Mouse (Mus musculus) lung, embryonic 16.5 days (tissue): ENCODE measurements at regions not wholly inside any gene's neighbourhood (a gene's known extent, or its start where the extent isn't known, plus 50 kb on each side); places are given as distances from the start of the nearest gene placed in this dataset.

ENCODE experiments used
- ATAC-seq: fragments of 200-750 bp; cut with Nextera tagmentation; 2 replicates; pipeline ENCODE4 v1.8.0; 2017; ENCODE audit warnings: low read depth, mild to moderate bottlenecking, moderate library complexity
- H3K27ac ChIP-seq: fragments of 300-500 bp; sonication (generic); 2 replicates; pipeline ENCODE4 v1.5.1; 2014; ENCODE audit warnings: mild to moderate bottlenecking, control low read depth, low read length
- H3K27me3 ChIP-seq: fragments of 300-500 bp; sonication (generic); 2 replicates; pipeline ENCODE4 v1.6.1; 2014; ENCODE audit warnings: low read depth, low read length, mixed read lengths; ENCODE audit not compliant: control insufficient read depth, insufficient read depth
- H3K36me3 ChIP-seq: fragments of 300-500 bp; sonication (generic); 2 replicates; pipeline ENCODE4 v1.6.1; 2014; ENCODE audit warnings: low read length; ENCODE audit not compliant: control insufficient read depth, insufficient read depth
- H3K4me1 ChIP-seq: fragments of 300-500 bp; sonication (generic); replicated peaks from 2 replicates; pipeline ENCODE4 v1.6.1; 2014; ENCODE audit warnings: low read length, mixed read lengths; ENCODE audit not compliant: control insufficient read depth, insufficient read depth
- H3K4me2 ChIP-seq: fragments of 300-500 bp; sonication (generic); 2 replicates; pipeline ENCODE4 v1.6.1; 2014; ENCODE audit warnings: low read depth, low read length, control low read depth
- H3K4me3 ChIP-seq: fragments of 300-500 bp; sonication (generic); 2 replicates; pipeline ENCODE4 v1.5.1; 2014; ENCODE audit warnings: mild to moderate bottlenecking, low read length, control low read depth
- H3K9ac ChIP-seq: fragments of 300-500 bp; sonication (generic); 2 replicates; pipeline ENCODE4 v1.6.1; 2014; ENCODE audit warnings: low read length, control low read depth
- H3K9me3 ChIP-seq: fragments of 300-500 bp; sonication (generic); 2 replicates; pipeline ENCODE4 v1.6.1; 2016; ENCODE audit warnings: low read length; ENCODE audit not compliant: control insufficient read depth
- WGBS: fragments of 180-500 bp; shearing (Covaris S2); extraction: QIAGEN DNeasy Blood & Tissue Kit; methylation state at CpG from one replicate; pipeline ENCODE4 v1.1.7; 2014; 5-methylcytosine and 5-hydroxymethylcytosine counted together

DNA sequence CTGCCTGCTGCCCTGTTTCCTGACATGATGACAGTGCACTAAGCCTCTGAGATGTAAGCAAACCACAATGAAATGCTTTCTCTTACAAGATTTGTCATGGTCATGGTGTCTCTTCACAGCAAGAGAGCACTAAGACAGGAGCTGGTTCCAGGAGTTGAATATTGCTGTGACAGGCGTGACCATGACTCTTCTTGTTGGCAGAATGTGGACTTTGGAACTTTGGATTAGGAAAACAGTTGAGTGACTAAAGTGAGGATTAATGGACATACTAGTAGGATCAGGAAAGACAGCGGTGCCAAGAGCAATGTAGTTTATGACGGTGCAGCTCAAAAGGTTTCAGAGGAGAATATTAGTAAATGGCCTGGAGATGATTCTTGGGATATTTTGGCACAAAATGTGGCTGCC lies 173.8 kb upstream of the Rtl1 start:
- Histone ChIP-seq H3K27me3 (no peaks in the 10 kb centered on the region), H3K4me1 (no peaks in the 10 kb centered on the region), H3K36me3 (no peaks in the 10 kb centered on the region), H3K9ac (no peak overlapping the region), H3K27ac (no peak overlapping the region), H3K4me2 (no peak overlapping the region), H3K9me3 (no peaks in the 10 kb centered on the region), H3K4me3 (no peak overlapping the region)
- 73% methylated on average over 3 of the region's 3 CpGs for WGBS
- ATAC-seq: no peak

GRCm38 (mm10) chr12:109798846-109799245 lies 198.7 kb upstream of the Rtl1 start:
- Histone ChIP-seq H3K9ac (no peak overlapping the region), H3K4me1 (no peaks in the 10 kb centered on the region), H3K36me3 (no peaks in the 10 kb centered on the region), H3K27me3 (no peaks in the 10 kb centered on the region), H3K27ac (no peak overlapping the region), H3K4me2 (no peak overlapping the region), H3K9me3 (no peaks in the 10 kb centered on the region), H3K4me3 (no peak overlapping the region)
- WGBS: 93% methylated on average over 3 of the region's 3 CpGs
- no peak for ATAC-seq

GRCm38 (mm10) chr12:109799395-109799794 lies 199.3 kb upstream of the Rtl1 start:
- H3K27ac ChIP-seq: no peak overlapping the region
- no peak for ATAC-seq
- no peak overlapping the region for H3K9ac ChIP-seq
- H3K9me3 ChIP-seq: no peaks in the 10 kb centered on the region
- H3K4me1 ChIP-seq: no peaks in the 10 kb centered on the region
- H3K27me3 ChIP-seq: no peaks in the 10 kb centered on the region
- 78% methylated on average over 1 of the region's 1 CpGs for WGBS
- H3K36me3 ChIP-seq: no peaks in the 10 kb centered on the region
- H3K4me2 ChIP-seq: no peak overlapping the region
- H3K4me3 ChIP-seq: no peak overlapping the region

DNA sequence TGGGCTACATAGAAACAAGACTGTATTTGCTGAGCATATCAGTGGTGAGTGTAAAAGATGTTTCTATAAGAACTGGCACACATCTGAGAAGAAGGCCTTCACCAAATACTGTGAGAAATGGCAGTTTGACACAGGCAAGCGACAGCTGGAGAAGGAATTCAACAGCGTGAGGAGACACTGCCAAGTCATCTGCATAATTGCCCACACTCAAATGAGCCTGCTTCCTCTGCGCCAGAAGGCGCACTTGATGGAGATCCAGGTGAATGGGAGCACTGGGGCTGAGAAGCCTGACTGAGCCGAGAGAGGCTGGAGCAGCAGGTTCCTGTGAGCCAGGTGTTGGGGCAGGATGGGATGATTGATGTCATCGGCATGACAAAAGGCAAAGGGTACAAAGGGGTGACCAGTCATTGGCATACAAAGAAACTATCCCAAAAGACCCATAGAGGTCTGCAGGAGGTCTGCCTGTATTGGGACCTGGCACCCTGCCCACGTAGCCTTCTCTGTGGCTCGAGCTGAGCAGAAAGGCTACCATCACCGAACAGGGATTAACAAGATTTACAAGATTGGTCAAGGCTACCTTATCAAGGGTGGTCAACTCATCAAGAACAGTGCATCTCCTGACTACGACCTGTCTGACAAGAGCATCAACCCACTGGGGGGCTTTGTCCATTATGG lies 227.2 kb upstream of the Rtl1 start:
- Histone ChIP-seq H3K36me3 (no peaks in the 10 kb centered on the region), H3K27me3 (no peaks in the 10 kb centered on the region), H3K4me2 (no peak overlapping the region), H3K9ac (no peak overlapping the region), H3K4me3 (no peak overlapping the region), H3K4me1 (no peaks in the 10 kb centered on the region), H3K27ac (no peak overlapping the region), H3K9me3 (no peaks in the 10 kb centered on the region)
- 83% methylated on average over 10 of the region's 10 CpGs for WGBS
- ATAC-seq: no peak

DNA sequence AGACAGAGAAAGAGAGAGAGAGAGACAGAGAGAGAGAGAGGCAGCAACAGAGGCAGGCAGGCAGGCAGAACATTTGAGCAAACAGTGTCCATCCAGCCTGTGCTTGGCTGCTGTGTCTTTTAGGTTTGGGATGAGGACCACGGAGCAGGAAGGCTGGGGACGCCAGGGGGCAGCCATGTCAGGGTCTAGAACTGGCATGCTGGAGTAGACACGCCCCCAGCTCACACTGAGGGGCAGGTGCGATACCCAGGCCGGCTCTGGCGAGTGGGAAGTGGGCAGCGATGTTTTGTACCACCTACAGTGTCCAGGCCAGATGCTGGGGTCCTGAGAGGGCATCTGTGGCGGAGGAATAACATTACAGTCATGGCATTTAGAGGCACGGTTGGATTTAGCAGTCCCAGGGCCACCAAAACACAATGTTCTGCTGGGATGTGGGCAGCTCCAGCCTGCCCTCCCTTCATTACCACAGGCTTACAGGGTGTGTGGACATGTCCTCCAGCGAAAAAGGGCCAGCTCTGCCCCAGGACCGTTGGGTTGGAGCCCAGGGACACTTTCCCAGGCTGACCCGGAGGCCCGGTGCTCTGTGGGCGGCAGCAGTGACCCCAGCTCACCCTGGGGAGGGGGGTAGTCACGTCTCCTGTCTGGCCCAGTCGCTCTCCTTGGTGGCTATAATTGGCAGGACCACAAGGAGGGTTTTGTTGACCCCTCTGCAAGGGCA lies 230.3 kb upstream of the Rtl1 start:
- no peaks in the 10 kb centered on the region for H3K36me3 ChIP-seq
- no peak overlapping the region for H3K9ac ChIP-seq
- ATAC-seq: peak; percentile 51; the same call in 1 of the 2 replicates
- H3K4me3 ChIP-seq: no peak overlapping the region
- no peaks in the 10 kb centered on the region for H3K4me1 ChIP-seq
- H3K27ac ChIP-seq: no peak overlapping the region
- 29% methylated on average over 16 of the region's 16 CpGs for WGBS
- no peak overlapping the region for H3K4me2 ChIP-seq
- no peaks in the 10 kb centered on the region for H3K27me3 ChIP-seq
- no peaks in the 10 kb centered on the region for H3K9me3 ChIP-seq

DNA sequence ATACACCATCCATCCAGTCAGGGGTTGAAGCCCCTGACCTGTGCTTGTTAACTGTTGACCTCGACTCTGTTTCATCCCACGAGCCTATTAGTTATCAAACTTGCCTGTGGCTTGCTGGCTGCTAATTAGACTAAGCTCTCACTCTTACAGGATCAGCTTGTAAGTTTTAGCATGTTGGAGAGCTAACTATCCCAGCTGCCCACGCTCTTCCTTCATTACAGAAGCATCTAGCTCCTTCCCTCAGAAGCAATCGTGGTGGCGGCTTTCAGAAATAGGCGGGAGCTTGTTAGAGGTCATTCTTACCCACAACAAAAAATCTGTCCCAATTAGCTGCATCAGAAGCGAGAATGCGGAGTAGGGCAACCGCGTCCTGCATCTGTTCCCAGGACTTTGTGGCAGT lies 232.8 kb upstream of the Rtl1 start:
- Histone ChIP-seq H3K9ac (no peak overlapping the region), H3K36me3 (no peaks in the 10 kb centered on the region), H3K4me3 (no peak overlapping the region), H3K9me3 (no peaks in the 10 kb centered on the region), H3K27me3 (no peaks in the 10 kb centered on the region), H3K4me2 (no peak overlapping the region), H3K4me1 (peaks cover 7% of the 10 kb centered on the region), H3K27ac (no peak overlapping the region)
- no peak for ATAC-seq
- 78% methylated on average over 10 of the region's 10 CpGs for WGBS

DNA sequence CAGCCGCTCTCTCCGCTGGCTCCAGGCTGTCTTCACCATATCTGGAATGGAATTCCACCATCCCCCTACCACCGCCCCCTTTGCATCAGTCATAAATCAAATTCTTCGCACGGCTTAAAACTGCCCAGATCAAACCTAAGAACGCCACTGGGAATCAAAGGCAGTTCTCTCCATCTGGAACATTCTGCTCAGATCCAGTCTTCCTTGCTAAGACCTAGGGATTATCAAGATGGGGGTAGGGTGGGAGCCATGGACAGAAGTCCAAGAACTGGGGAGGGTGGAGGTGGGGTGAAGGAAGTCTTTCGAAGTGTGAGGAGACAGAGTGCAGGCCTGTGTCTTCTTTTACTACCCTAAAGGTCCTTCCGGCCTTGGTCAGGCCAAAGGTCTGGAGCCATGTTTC lies 236.4 kb upstream of the Rtl1 start:
- no peak overlapping the region for H3K9ac ChIP-seq
- H3K27ac ChIP-seq: peak overlapping the region; percentile 23; the same call in 1 of the 2 replicates
- no peak overlapping the region for H3K4me3 ChIP-seq
- no peaks in the 10 kb centered on the region for H3K27me3 ChIP-seq
- no peaks in the 10 kb centered on the region for H3K9me3 ChIP-seq
- 52% methylated on average over 8 of the region's 8 CpGs for WGBS
- ATAC-seq: peak; percentile 51
- peaks cover 26% of the 10 kb centered on the region for H3K4me1 ChIP-seq
- H3K4me2 ChIP-seq: no peak overlapping the region
- no peaks in the 10 kb centered on the region for H3K36me3 ChIP-seq

GRCm38 (mm10) chr12:109839126-109839587 lies 239.0 kb upstream of the Rtl1 start:
- Histone ChIP-seq H3K36me3 (no peaks in the 10 kb centered on the region), H3K9me3 (no peaks in the 10 kb centered on the region), H3K4me3 (no peak overlapping the region), H3K4me2 (no peak overlapping the region; the same call in 1 of the 2 replicates), H3K27me3 (no peaks in the 10 kb centered on the region), H3K4me1 (peaks cover 26% of the 10 kb centered on the region), H3K9ac (no peak overlapping the region), H3K27ac (peak overlapping the region; percentile 74)
- peak; percentile 87 for ATAC-seq
- 22% methylated on average over 9 of the region's 9 CpGs for WGBS

DNA sequence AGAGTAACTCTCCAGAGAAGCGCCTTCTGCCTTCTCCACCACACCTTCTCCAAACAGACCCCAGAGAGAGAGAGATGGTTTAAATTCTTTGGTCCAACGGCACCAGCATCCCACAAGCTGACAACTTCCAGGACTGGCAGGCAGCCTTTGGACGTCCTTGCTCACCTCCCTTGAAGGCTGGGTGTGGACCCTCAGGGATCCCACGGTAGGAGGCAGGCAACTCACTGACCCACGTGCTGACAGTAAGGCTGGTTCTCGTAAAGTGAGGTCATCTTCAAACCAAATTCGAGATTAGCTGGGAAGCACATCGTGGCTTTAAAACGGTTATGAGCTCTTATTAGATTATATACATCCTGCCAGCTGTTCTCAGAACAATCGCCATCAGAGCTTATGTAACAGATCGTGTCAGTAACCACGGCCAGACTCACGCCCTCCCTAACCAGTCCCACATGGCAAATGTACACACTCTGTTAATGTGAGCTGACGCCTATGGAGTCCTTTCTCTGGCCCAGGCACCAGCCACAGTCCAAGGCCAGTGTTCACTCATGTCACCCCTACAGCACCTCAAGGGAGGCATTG lies 239.9 kb upstream of the Rtl1 start:
- Histone ChIP-seq H3K27me3 (no peaks in the 10 kb centered on the region), H3K4me2 (no peak overlapping the region), H3K9ac (0 out of 2 replicates have a peak overlapping the region, but pooled peaks have one; percentile 14), H3K36me3 (no peaks in the 10 kb centered on the region), H3K27ac (peak overlapping the region; percentile 74), H3K4me3 (no peak overlapping the region), H3K4me1 (peaks cover 26% of the 10 kb centered on the region), H3K9me3 (no peaks in the 10 kb centered on the region)
- WGBS: 25% methylated on average over 14 of the region's 14 CpGs
- ATAC-seq: peak; percentile 29; the same call in 1 of the 2 replicates
